Mouse (Mus musculus) heart, postnatal 36 days (tissue): ENCODE measurements around the gene Rcor2. TPM values are rescaled to one million over a fixed set of nuclear protein-coding genes. Genes with fewer than 3 reads are reported as not detected.

ENCODE experiments used
- DNase-seq, 2 experiments: peaks; one replicate each; pipeline ENCODE4 v3.0.0; 2021 to 2022
- intact Hi-C: fragments of 180-260 bp; cut with DNase I; formaldehyde crosslinking; loops from one replicate; pipeline ENCODE4 v1.15.1; 2025
- total RNA-seq, 2 experiments: library from RNA; stranded (reverse); gene quantifications; 2 replicates each; pipeline ENCODE4 v1.2.3; 2021

Gene Rcor2
- total RNA-seq, 2 experiments from 2014 or later = 5.4 to 7.8 TPM

GRCm38 (mm10) chr19:7313660-7314059 lies 46.5 kb downstream of the Rcor2 start:
- DNase-seq = no peak
- intact Hi-C loops = no loop called here

GRCm38 (mm10) chr19:7314976-7315586 lies 48.0 kb downstream of the Rcor2 start:
- intact Hi-C loops = no loop called here
- DNase-seq = no peak

GRCm38 (mm10) chr19:7315587-7315984 lies 48.5 kb downstream of the Rcor2 start:
- no peak for DNase-seq
- intact Hi-C loops = no loop called here

- intact Hi-C loops = no loop called here
These were observed 49.7 kb downstream of the Rcor2 start for GRCm38 (mm10) chr19:7316822-7317221.

GRCm38 (mm10) chr19:7317716-7318115 lies 50.6 kb downstream of the Rcor2 start:
- intact Hi-C loops = no loop called here
- no peak for DNase-seq

More at GRCm38 (mm10) chr19:7316822-7317221, 49.7 kb downstream of the Rcor2 start:
- no peak for DNase-seq

GRCm38 (mm10) chr19:7320181-7320580 lies 53.1 kb downstream of the Rcor2 start:
- intact Hi-C loops = no loop called here
- DNase-seq = no peak

- intact Hi-C loops = no loop called here
- DNase-seq = no peak
These were observed 54.3 kb downstream of the Rcor2 start for GRCm38 (mm10) chr19:7321391-7321790.

Other genes with a start within 250 kb of the Rcor2 start
- 1 to 10 TPM; 4.2 to 5.9 TPM for gene Fermt3, start 247.9 kb upstream of the Rcor2 start, total RNA-seq
- gene Stip1, start 227.4 kb upstream of the Rcor2 start, total RNA-seq = 100 to 1,000 TPM in 1 of 2 experiments, 10 to 100 TPM in 1; 98.7 to 126 TPM
- gene Macrod1, start 210.5 kb upstream of the Rcor2 start, total RNA-seq = 100 to 1,000 TPM; 272 to 280 TPM
- under 1 TPM; 0.84 to 1.00 TPM for gene Flrt1, start 161.6 kb upstream of the Rcor2 start, total RNA-seq
- 10 to 100 TPM; 72.2 to 72.6 TPM for gene Otub1, start 61.0 kb upstream of the Rcor2 start, total RNA-seq
- gene Cox8a, start 49.7 kb upstream of the Rcor2 start, total RNA-seq = 100 to 1,000 TPM; 395 to 437 TPM
- gene Naa40, start 26.1 kb upstream of the Rcor2 start, total RNA-seq = 10 to 100 TPM; 15.3 to 15.6 TPM
- 10 to 100 TPM; 42.8 to 51.2 TPM for gene Mark2, start 74.5 kb downstream of the Rcor2 start, total RNA-seq
- 10 to 100 TPM; 13.1 to 13.4 TPM for gene Spindoc, start 115.7 kb downstream of the Rcor2 start, total RNA-seq
- 10 to 100 TPM; 15.3 to 17.7 TPM for gene 2700081O15Rik, start 150.3 kb downstream of the Rcor2 start, total RNA-seq
- 10 to 100 TPM; 75.7 to 76.9 TPM for gene Rtn3, start 216.0 kb downstream of the Rcor2 start, total RNA-seq
- 10 to 100 TPM; 17.2 to 20.1 TPM for gene Atl3, start 226.7 kb downstream of the Rcor2 start, total RNA-seq